Mouse (Mus musculus) cerebellum, adult 11-12 months (tissue): Measurements from ENCODE around the gene Eea1.
"Not testable (repeated sequence)": the region's sequence is repeated elsewhere in the genome, so short reads cannot be mapped to it uniquely, and the experiment has no call there.

Experiments
- DNase-seq: peaks from one replicate; pipeline ENCODE4 v3.0.0; 2022

The Eea1 gene

DNA sequence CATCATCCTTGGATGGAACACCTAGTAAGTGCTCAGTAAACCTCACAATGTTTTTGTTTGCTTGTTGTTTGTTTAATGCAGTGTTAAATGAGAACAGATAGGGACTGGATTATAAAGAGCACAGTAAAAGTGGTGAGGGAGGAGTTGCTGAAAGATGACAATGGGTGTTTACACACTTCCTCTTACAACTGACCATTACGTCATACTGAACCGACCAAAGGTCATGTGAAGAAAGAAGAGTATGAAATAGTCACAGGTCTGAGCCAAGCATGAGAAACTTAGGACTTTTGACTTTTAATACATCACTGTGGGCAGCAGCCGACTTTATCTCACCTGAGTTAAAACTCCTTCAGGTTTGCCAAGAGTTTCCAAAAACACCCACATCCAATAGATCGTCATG is 135.0 kb downstream of the Eea1 start:
- DNase-seq = no peak

DNA sequence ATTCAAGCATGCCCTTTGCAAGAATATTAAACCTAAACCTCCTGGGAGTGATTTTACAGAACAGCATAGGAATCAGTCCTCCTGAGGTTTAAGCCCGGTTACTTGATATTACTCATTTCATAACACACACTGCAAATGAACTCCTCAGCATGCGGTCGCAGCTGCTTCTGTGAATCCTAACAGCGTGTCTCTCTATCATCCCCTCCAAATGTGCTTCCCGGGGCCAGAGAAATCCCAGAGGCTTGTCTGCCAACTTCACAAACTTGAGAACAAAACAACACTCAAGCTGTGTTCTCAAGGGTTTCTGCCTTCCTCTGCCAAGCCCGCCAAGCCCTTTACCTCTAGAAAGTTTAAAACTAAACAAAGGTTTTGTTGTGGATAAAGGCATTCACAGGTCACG is 135.4 kb downstream of the Eea1 start:
- DNase-seq = no peak

DNA sequence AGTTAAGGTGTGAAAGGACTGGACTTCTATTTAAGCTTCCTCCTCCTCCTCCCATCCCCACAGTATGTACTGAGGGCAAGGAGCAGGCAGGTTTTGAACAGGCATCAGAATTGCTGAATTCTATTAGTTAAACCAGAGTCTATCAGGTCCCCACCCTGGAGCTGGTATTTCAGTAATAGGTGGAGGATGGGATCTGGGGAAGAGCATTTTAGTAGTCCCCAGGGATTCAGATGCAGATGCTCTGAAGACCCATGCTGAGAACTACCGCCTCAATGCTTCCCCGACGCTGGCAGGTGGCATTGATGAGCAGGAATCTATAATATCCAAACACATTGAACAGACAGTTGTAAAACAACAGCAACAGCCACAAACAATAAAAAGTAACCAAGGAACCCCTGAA is 136.0 kb downstream of the Eea1 start:
- no peak for DNase-seq

DNA sequence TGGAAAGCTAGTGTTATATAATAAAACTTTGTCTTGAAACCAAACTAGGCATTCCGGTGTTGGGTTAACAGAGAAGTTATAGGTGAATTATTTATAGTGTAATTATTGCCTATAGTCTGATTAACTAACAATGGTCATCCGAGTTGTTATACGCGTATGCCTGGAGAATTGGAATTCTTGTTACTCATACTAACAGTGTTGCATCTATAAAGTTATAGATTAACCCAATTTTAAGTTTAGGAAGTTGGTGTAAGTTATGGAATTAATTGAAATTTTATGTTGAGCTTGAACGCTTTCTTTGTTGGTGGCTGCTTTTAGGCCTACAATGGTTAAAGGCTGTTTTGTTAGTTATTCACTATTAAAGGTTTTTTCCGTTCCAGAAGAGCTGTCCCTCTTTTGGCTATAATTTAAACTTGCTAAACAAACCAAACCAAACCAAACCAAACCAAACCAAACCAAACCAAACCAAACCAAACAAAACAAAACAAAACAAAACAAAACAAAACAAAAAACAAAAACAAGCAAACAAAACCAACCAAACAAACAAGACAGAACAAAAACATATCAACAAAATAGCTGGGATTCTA is 137.1 kb downstream of the Eea1 start:
- DNase-seq = not testable (repeated sequence)

DNA sequence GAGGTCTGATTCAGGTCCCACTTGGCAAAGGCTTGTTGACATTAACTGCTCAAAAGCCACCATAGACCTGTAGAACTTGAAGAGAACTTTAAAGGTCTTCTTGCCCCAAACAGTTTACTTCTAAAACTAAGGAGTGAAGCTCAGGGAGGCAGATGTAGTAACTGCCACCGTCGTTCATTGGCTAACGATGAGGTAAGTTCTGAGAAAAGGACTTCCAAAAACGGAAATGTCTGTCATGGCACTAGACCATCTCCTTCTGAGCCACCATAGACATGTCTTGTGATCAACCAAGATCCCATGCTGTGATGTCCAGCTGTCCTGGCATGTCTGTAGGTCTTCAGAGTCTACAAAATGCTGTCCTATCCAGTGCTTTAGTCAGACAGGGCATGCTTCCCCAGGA is 139.4 kb downstream of the Eea1 start:
- no peak for DNase-seq

DNA sequence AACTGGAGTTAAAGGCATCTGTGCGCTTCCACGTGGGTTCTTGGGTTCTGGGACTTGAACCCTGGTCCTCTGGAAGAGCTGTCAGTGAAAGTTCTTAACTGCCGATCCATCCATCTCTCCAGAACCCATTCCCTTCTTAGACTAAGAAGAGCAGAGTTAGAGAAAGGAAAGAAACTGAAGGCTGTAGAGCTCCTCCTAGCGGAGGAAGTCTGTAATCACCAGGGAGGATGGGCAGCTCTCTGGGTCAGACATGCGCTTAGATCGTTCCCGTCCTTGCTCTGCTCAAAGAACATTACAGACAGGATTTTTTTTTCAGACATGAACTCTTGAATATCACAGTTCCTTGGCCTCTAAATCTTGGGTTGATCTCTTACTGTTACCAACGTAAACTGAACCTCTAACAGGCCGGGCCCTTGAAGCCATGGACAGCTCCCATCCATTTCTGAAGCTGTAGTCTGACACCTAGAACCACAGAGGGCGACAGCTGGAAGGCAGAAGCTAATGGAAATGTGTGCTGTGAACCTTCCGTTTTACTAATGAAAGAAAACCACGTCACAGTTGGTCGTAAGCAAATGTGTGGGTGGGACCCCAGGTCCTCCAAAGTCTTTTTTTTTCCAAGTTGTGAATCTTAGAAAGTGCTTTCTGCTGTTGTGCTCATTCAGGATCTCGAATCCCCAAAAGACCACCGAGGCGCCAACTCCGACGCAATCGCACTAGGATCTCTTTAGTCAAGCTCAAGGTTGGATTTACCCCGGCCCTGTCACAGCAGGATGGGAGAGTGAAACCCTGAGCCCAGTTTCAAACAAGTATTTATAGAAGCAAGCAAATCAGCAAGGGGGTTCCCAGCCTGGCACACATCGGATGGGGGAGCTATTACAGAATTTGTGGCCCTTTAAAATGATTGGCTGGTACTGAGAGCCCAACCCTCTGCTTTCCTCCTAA is 140.3 kb downstream of the Eea1 start:
- no peak for DNase-seq

DNA sequence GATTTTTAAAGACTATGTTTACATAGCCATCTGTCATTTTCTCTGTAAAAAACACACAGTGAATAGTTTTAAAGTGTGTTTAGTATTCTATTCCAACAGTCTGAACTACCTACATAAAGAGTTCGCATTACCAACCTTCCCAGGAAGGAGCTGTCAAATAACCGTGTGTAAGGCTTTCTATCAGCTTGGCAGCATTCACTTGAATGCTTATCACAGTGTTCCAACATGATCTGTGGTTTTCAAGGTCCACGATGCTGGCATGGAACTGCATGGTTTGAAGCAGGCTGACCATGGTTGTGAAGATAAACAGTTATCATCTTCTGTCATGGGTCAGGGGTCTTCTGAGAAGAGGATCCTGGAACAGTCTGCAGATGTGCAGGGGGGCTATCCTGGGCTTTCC is 141.8 kb downstream of the Eea1 start:
- DNase-seq = no peak

DNA sequence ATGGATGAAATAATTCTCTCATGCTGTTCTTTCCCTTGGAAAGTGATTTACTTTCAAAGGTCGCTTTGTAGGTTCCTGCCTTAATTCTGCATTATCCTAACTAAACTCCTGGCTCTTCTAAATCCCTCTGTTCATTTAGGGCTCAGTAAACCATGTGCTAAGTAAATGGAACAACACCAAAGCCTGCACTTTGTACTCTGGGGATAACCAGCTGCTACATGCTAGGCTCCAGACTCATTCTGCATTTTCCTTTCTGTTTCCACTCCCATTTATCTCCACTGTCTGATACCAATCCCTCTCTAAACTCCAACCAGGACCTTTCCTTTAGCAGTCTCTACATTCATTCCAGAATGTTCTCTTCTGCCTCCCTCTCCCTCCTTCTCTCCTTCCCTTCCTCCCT is 149.3 kb downstream of the Eea1 start:
- DNase-seq = no peak

DNA sequence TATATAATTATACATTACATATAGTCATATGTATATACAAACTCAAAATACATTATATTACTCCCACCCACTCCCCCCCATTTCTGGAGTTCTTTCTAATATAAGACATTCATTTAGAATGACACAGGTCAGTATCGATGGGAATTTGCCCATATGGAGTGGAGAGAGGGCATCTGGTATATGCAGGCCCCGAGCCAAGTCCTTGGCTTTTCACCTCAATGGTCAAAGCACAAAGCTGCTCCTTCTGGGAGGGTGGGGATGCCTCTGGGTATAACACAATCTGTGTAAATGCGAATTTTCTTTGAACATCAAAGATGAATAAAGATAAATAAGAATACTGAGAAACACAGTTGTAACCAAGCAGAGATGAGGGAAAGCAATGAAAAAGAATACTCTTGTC is 149.9 kb downstream of the Eea1 start:
- peak; percentile 77 for DNase-seq

DNA sequence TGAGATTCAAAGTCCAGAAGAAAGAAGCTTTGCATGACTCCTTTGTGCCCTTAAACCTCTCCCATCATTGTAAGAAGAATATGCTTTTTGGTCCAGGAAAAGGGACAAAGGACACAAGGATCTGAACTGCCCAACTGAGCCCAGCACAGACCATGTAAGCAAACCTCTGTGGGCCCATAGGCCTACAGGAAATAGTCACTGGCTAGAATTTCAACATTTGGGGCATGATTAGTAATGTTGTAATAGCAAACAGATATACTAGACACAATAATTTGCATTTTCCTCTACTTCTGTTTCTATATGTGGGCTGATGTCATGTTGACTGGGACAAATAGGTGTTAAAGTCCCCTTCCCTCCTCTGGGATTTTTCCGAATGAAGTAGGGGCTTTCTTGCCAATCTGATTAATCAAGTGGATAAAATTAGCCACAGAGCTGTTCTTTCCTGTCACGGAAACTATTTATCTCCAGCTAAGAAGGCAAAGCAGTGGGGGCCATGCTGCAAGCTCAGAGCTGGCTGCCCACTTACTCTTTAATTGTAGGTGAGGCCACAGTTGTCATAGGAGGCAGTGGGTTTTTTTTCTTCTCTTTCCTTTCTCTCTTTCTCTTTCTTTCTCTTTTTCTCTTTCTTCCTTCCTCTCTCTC is 153.6 kb downstream of the Eea1 start:
- no peak for DNase-seq

DNA sequence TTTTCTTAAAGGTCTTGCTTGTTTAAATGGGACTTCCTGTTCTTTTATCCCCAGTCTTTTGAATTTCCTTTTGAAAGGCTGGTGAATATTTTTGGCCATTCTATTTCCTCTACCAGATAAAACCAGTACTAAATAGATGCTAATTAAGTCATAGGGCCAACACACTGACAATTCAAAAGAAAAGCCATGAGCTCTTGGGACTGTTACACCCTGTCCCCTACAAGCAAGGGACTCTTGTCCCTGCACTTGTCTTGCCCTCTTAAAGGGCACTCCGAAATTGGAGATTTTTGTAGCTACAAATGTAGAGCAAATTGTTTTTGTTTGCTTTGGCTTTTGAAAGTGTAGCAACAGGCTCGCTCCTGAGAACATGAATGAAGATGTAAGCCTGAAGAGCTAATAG is 154.1 kb downstream of the Eea1 start:
- no peak for DNase-seq
